Mouse (Mus musculus) T-cell, adult 2 months (primary cell): ENCODE data around the gene Elavl4.

Experiments used
- DNase-seq: peaks from one replicate; pipeline ENCODE4 v3.0.0; 2022; ENCODE audit warnings: low spot score

Gene Elavl4

GRCm38 (mm10) chr4:110351178-110352000 is at the start of gene Elavl4:
TSS of gene Elavl4 (minus strand) at chr4:110351909.
- DNase-seq = no peak

GRCm38 (mm10) chr4:110397618-110398045 is 45.9 kb upstream of the Elavl4 start, which contains the start of gene Agbl4:
TSS of gene Agbl4 (plus strand) at chr4:110397661.
- no peak for DNase-seq

GRCm38 (mm10) chr4:110396221-110396620 is 44.5 kb upstream of the Elavl4 start:
- DNase-seq = no peak

- DNase-seq = no peak
Observed at GRCm38 (mm10) chr4:110360568-110360967, 8.9 kb upstream of the Elavl4 start.

- DNase-seq = no peak
Observed at GRCm38 (mm10) chr4:110352001-110352369, 276 bp upstream of the Elavl4 start.

- no peak for DNase-seq
Observed at GRCm38 (mm10) chr4:110350856-110351177, 892 bp downstream of the Elavl4 start.

- no peak for DNase-seq
Observed at GRCm38 (mm10) chr4:110323912-110324311, 27.8 kb downstream of the Elavl4 start.

GRCm38 (mm10) chr4:110312126-110312525 is 39.6 kb downstream of the Elavl4 start:
- no peak for DNase-seq

- no peak for DNase-seq
Observed at GRCm38 (mm10) chr4:110306972-110307371, 44.7 kb downstream of the Elavl4 start.

GRCm38 (mm10) chr4:110306559-110306958 is 45.1 kb downstream of the Elavl4 start:
- DNase-seq = no peak

GRCm38 (mm10) chr4:110295793-110296192 is 55.9 kb downstream of the Elavl4 start:
- no peak for DNase-seq

GRCm38 (mm10) chr4:110293238-110293637 is 58.5 kb downstream of the Elavl4 start:
- DNase-seq = no peak

GRCm38 (mm10) chr4:110292471-110292870 is 59.2 kb downstream of the Elavl4 start:
- DNase-seq = no peak

GRCm38 (mm10) chr4:110290544-110291095 is 61.1 kb downstream of the Elavl4 start:
- DNase-seq = no peak

GRCm38 (mm10) chr4:110290056-110290455 is 61.7 kb downstream of the Elavl4 start:
- no peak for DNase-seq

- no peak for DNase-seq
Observed at GRCm38 (mm10) chr4:110287412-110288067, 64.2 kb downstream of the Elavl4 start.

- DNase-seq = no peak
Observed at GRCm38 (mm10) chr4:110286841-110287240, 64.9 kb downstream of the Elavl4 start.

- DNase-seq = peak; percentile 22
Observed at GRCm38 (mm10) chr4:110286371-110286781, 65.3 kb downstream of the Elavl4 start.

GRCm38 (mm10) chr4:110285346-110286330 is 66.1 kb downstream of the Elavl4 start:
- no peak for DNase-seq

GRCm38 (mm10) chr4:110284446-110284845 is 67.3 kb downstream of the Elavl4 start:
- no peak for DNase-seq

GRCm38 (mm10) chr4:110270046-110270445 is 81.7 kb downstream of the Elavl4 start:
- DNase-seq = no peak
